Mouse (Mus musculus): ENCODE data around the gene Fut2. TPM values are rescaled to one million over a fixed set of nuclear protein-coding genes. Genes with fewer than 3 reads are reported as not detected.

Gene Fut2
- polyA plus RNA-seq, 1 experiment from 2014 or later = 6.7 TPM

DNA sequence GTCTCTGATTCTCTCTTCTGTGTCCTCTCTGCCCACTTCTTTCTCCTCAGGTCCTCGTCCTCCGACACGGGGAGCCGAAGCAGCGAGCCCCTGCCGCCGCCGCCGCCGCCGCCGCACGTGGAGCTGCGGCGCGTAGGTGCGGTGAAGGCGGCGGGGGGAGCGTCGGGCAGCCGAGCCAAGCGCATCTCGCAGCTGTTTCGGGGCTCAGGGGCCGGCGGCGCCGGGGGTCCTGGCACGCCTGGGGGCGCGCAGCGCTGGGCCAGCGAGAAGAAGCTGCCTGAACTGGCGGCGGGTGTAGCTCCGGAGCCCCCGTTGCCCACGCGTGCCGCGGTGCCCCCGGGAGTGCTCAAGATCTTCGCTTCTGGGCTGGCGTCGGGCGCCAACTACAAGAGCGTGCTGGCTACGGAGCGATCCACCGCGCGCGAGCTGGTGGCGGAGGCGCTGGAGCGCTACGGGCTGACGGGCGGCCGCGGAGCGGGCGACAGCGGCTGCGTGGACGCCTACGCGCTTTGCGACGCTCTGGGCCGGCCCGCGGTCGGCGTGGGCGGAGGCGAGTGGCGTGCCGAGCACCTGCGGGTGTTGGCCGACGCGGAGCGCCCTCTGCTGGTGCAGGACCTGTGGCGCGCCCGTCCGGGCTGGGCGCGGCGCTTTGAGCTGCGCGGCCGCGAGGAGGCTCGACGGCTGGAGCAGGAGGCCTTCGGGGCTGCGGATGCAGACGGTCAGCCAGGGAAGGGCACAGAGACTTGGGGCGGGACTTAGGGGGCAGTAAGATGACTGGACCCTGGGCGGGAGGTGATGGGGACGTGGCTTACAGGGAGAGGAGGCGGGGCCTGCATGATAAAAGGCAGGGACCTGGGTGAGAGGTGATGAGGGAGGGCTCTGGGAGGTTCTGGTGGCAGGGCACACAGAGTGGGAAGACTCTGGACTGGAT lies 37.6 kb downstream of the Fut2 start:
- H3K9me3 ChIP-seq = no peaks in the 10 kb centered on the region
- under 1% methylated on average over 103 of the region's 105 CpGs for WGBS
- H3K4me2 ChIP-seq = peak overlapping the region; percentile 99
- peak overlapping the region; percentile 58 for H3K4me3 ChIP-seq (replicated peaks)
- peaks cover 9% of the 10 kb centered on the region for H3K27me3 ChIP-seq (replicated peaks)
- peak; percentile 77 for ATAC-seq (ENCODE audit: insufficient read depth, low FRiP score, low read depth)
- peak overlapping the region; percentile 58 for H3K9ac ChIP-seq
- peak overlapping the region; percentile 40 for H3K27ac ChIP-seq
- peaks cover 13% of the 10 kb centered on the region for H3K4me1 ChIP-seq
- H3K36me3 ChIP-seq = no peaks in the 10 kb centered on the region

GRCm38 (mm10) chr7:45627261-45627660 lies 38.9 kb downstream of the Fut2 start, which contains the start of gene Rasip1:
TSS of gene Rasip1 (plus strand) at chr7:45627488.
- H3K9me3 ChIP-seq = no peaks in the 10 kb centered on the region
- WGBS = 80% methylated on average over 9 of the region's 9 CpGs
- H3K4me3 ChIP-seq (replicated peaks) = peak within 1 kb of the TSS; percentile 58
- H3K27ac ChIP-seq = peak within 1 kb of the TSS; percentile 48
- peak within 1 kb of the TSS; percentile 58 for H3K9ac ChIP-seq
- no peaks in the 10 kb centered on the region for H3K36me3 ChIP-seq
- ATAC-seq (ENCODE audit: insufficient read depth, low FRiP score, low read depth) = no peak
- H3K27me3 ChIP-seq (replicated peaks) = peaks cover 9% of the 10 kb centered on the region
- peak within 1 kb of the TSS; percentile 99 for H3K4me2 ChIP-seq
- peaks cover 7% of the 10 kb centered on the region for H3K4me1 ChIP-seq

GRCm38 (mm10) chr7:45626571-45627076 lies 39.6 kb downstream of the Fut2 start:
- Histone ChIP-seq H3K27me3 (replicated peaks) (peaks cover 9% of the 10 kb centered on the region), H3K4me2 (0 out of 2 replicates have a peak overlapping the region, but pooled peaks have one; percentile 8), H3K4me1 (peaks cover 3% of the 10 kb centered on the region; the same call in 1 of the 2 replicates), H3K36me3 (no peaks in the 10 kb centered on the region), H3K27ac (no peak overlapping the region), H3K9ac (no peak overlapping the region), H3K9me3 (no peaks in the 10 kb centered on the region), H3K4me3 (replicated peaks) (no peak overlapping the region)
- 86% methylated on average over 7 of the region's 7 CpGs for WGBS
- no peak for ATAC-seq (ENCODE audit: insufficient read depth, low FRiP score, low read depth)

DNA sequence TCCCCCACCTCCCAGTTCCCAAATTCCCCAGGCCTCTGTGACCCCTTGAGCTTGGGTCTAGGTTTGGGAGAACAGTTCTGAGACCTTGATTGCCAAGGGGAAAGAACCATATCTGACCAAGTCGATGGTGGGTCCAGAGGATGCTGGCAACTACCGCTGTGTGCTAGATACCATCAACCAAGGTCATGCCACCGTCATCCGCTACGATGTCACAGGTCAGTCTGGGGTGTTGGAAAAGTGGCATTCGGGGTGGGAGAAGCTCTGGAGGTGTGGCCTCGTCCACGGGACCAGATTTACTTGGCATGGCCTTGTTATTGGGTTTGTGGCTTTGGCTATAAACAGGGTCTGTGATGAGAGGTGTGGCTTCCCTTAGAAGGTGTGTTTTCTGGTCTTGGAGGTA lies 40.7 kb downstream of the Fut2 start:
- 91% methylated on average over 8 of the region's 8 CpGs for WGBS
- H3K4me1 ChIP-seq = peaks cover 3% of the 10 kb centered on the region; the same call in 1 of the 2 replicates
- no peaks in the 10 kb centered on the region for H3K9me3 ChIP-seq
- no peak overlapping the region for H3K4me2 ChIP-seq
- no peak overlapping the region for H3K4me3 ChIP-seq (replicated peaks)
- H3K27ac ChIP-seq = no peak overlapping the region
- H3K36me3 ChIP-seq = no peaks in the 10 kb centered on the region
- peaks cover 9% of the 10 kb centered on the region for H3K27me3 ChIP-seq (replicated peaks)
- ATAC-seq (ENCODE audit: insufficient read depth, low FRiP score, low read depth) = no peak
- H3K9ac ChIP-seq = no peak overlapping the region

DNA sequence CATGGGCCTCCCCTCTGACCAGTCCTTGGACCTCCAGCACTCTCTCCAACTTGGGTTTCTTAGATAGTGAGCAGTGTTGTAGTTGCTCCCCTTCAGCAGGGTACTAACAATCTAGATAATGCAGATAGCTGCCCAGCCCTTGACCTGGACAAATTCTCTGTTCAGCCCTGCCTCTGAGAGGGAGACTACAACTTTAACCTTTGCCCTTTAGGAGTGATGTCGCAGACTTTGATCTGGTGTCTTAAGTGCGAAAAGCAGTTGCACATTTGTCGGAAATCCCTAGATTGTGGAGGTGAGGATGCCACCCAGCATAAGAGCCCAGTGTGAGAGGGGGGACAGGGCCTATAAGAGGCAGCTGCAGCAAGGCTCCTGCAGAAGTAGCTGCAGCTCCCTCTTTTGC lies 41.5 kb downstream of the Fut2 start:
- no peak for ATAC-seq (ENCODE audit: insufficient read depth, low FRiP score, low read depth)
- WGBS = 73% methylated on average over 3 of the region's 3 CpGs
- no peak overlapping the region for H3K4me3 ChIP-seq (replicated peaks)

GRCm38 (mm10) chr7:45623507-45623906 lies 42.7 kb downstream of the Fut2 start:
- WGBS = 93% methylated on average over 11 of the region's 11 CpGs
- peaks cover 12% of the 10 kb centered on the region for H3K27me3 ChIP-seq (replicated peaks)
- H3K36me3 ChIP-seq = no peaks in the 10 kb centered on the region
- no peak overlapping the region for H3K9ac ChIP-seq
- H3K4me3 ChIP-seq (replicated peaks) = no peak overlapping the region
- H3K27ac ChIP-seq = no peak overlapping the region
- H3K9me3 ChIP-seq = no peaks in the 10 kb centered on the region
- H3K4me1 ChIP-seq = peaks cover 3% of the 10 kb centered on the region; the same call in 1 of the 2 replicates
- H3K4me2 ChIP-seq = no peak overlapping the region
- ATAC-seq (ENCODE audit: insufficient read depth, low FRiP score, low read depth) = no peak

More for the DNA sequence above, 41.5 kb downstream of the Fut2 start:
- Histone ChIP-seq H3K27me3 (replicated peaks) (peaks cover 9% of the 10 kb centered on the region), H3K4me2 (no peak overlapping the region), H3K4me1 (peaks cover 3% of the 10 kb centered on the region; the same call in 1 of the 2 replicates), H3K9ac (no peak overlapping the region), H3K9me3 (no peaks in the 10 kb centered on the region), H3K36me3 (no peaks in the 10 kb centered on the region), H3K27ac (no peak overlapping the region)

GRCm38 (mm10) chr7:45621443-45621842 lies 44.8 kb downstream of the Fut2 start, which contains the start of gene Izumo1:
TSS of gene Izumo1 (plus strand) at chr7:45621811.
- H3K4me1 ChIP-seq = peaks cover 10% of the 10 kb centered on the region
- H3K27me3 ChIP-seq (replicated peaks) = peaks cover 18% of the 10 kb centered on the region
- H3K4me2 ChIP-seq = no peak within 1 kb of the TSS
- no peak within 1 kb of the TSS for H3K27ac ChIP-seq
- H3K4me3 ChIP-seq (replicated peaks) = no peak within 1 kb of the TSS
- 30% methylated on average over 9 of the region's 9 CpGs for WGBS
- no peaks in the 10 kb centered on the region for H3K36me3 ChIP-seq
- ATAC-seq (ENCODE audit: insufficient read depth, low FRiP score, low read depth) = no peak
- H3K9ac ChIP-seq = no peak within 1 kb of the TSS
- no peaks in the 10 kb centered on the region for H3K9me3 ChIP-seq

- no peaks in the 10 kb centered on the region for H3K36me3 ChIP-seq
- no peak overlapping the region for H3K4me3 ChIP-seq (replicated peaks)
- no peak overlapping the region for H3K27ac ChIP-seq
- no peak overlapping the region for H3K4me2 ChIP-seq
- H3K27me3 ChIP-seq (replicated peaks) = peaks cover 24% of the 10 kb centered on the region
- H3K9me3 ChIP-seq = no peaks in the 10 kb centered on the region
- H3K9ac ChIP-seq = no peak overlapping the region
- 79% methylated on average over 5 of the region's 5 CpGs for WGBS
- ATAC-seq (ENCODE audit: insufficient read depth, low FRiP score, low read depth) = no peak
- H3K4me1 ChIP-seq = peaks cover 13% of the 10 kb centered on the region
Measured at GRCm38 (mm10) chr7:45619592-45619991, 46.6 kb downstream of the Fut2 start.

- H3K9ac ChIP-seq = no peak overlapping the region
- WGBS = 91% methylated on average over 5 of the region's 5 CpGs
- peaks cover 24% of the 10 kb centered on the region for H3K27me3 ChIP-seq (replicated peaks)
- peaks cover 13% of the 10 kb centered on the region for H3K4me1 ChIP-seq
- no peak for ATAC-seq (ENCODE audit: insufficient read depth, low FRiP score, low read depth)
- no peak overlapping the region for H3K27ac ChIP-seq
- H3K4me3 ChIP-seq (replicated peaks) = no peak overlapping the region
- H3K9me3 ChIP-seq = no peaks in the 10 kb centered on the region
- no peaks in the 10 kb centered on the region for H3K36me3 ChIP-seq
- no peak overlapping the region for H3K4me2 ChIP-seq
Measured at GRCm38 (mm10) chr7:45618316-45618715, 47.9 kb downstream of the Fut2 start.

GRCm38 (mm10) chr7:45617042-45617695 lies 49.0 kb downstream of the Fut2 start, which contains the start of gene Fut1:
TSS of gene Fut1 (plus strand) at chr7:45617289.
- Histone ChIP-seq H3K4me2 (peak within 1 kb of the TSS; percentile 61), H3K9me3 (no peaks in the 10 kb centered on the region), H3K4me1 (peaks cover 13% of the 10 kb centered on the region), H3K36me3 (no peaks in the 10 kb centered on the region), H3K27ac (peak within 1 kb of the TSS; percentile 67), H3K9ac (no peak within 1 kb of the TSS), H3K27me3 (replicated peaks) (peaks cover 24% of the 10 kb centered on the region), H3K4me3 (replicated peaks) (peak within 1 kb of the TSS; percentile 31)
- 4% methylated on average over 30 of the region's 31 CpGs for WGBS
- peak; percentile 64; the same call in 1 of the 2 replicates for ATAC-seq (ENCODE audit: insufficient read depth, low FRiP score, low read depth)

DNA sequence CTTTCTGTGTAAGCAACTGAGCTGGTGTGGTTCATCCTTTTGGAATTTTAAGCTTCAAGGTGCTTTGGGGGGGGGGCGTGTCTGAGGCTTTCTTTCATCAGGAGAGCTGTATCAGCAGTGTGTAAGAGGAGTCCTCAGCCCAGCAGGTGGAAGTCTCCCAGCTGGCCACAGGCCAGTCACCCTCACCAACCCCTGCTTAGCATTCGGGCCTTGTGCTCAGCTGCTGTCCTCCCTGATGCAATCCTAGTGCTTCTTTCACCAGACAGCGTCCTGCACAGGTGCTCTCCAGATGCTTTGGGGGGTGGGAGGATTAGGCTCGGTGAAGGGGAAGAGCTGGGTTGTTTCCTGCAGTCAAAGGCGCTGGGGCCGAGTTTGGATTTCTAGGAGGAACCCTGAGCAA lies 49.9 kb downstream of the Fut2 start:
- H3K36me3 ChIP-seq = no peaks in the 10 kb centered on the region
- peaks cover 13% of the 10 kb centered on the region for H3K4me1 ChIP-seq
- H3K27me3 ChIP-seq (replicated peaks) = peaks cover 24% of the 10 kb centered on the region
- ATAC-seq (ENCODE audit: insufficient read depth, low FRiP score, low read depth) = 0 out of 2 replicates have a peak, but pooled peaks have one; percentile 51
- no peaks in the 10 kb centered on the region for H3K9me3 ChIP-seq
- no peak overlapping the region for H3K4me3 ChIP-seq (replicated peaks)
- no peak overlapping the region; the same call in 1 of the 2 replicates for H3K4me2 ChIP-seq
- WGBS = 23% methylated on average over 6 of the region's 6 CpGs
- peak overlapping the region; percentile 67; the same call in 1 of the 2 replicates for H3K27ac ChIP-seq
- no peak overlapping the region for H3K9ac ChIP-seq
